Mouse (Mus musculus): ENCODE measurements around the gene Top2a.

The Top2a gene

GRCm38 (mm10) chr11:98951026-98951906, 72.7 kb downstream of the Top2a start:
- DNase-seq (ENCODE audit: inconsistent age in 2 of 2, low spot score in 1 of 2) = peak in 1 of 2 experiments; percentile 83

- DNase-seq (ENCODE audit: inconsistent age in 2 of 2, low spot score in 1 of 2) = peak in 1 of 2 experiments; percentile 46
Measured at GRCm38 (mm10) chr11:98950484-98950883, 73.5 kb downstream of the Top2a start.

- DNase-seq (ENCODE audit: inconsistent age in 2 of 2, low spot score in 1 of 2) = peak in 1 of 2 experiments; percentile 60
Measured at GRCm38 (mm10) chr11:98949958-98950460, 74.0 kb downstream of the Top2a start.

- DNase-seq (ENCODE audit: inconsistent age in 2 of 2, low spot score in 1 of 2) = peak in 1 of 2 experiments; percentile 59
Measured at GRCm38 (mm10) chr11:98949242-98949957, 74.6 kb downstream of the Top2a start.

- peak in 1 of 2 experiments; percentile 55 for DNase-seq (ENCODE audit: inconsistent age in 2 of 2, low spot score in 1 of 2)
Measured at GRCm38 (mm10) chr11:98947969-98948569, 75.9 kb downstream of the Top2a start.

GRCm38 (mm10) chr11:98945605-98945977, 78.4 kb downstream of the Top2a start:
- DNase-seq (ENCODE audit: inconsistent age in 2 of 2, low spot score in 1 of 2) = peak in 1 of 2 experiments; percentile 87

- DNase-seq (ENCODE audit: inconsistent age in 2 of 2, low spot score in 1 of 2) = peak in 1 of 2 experiments; percentile 57
Measured at GRCm38 (mm10) chr11:98944897-98945604, 78.9 kb downstream of the Top2a start.

GRCm38 (mm10) chr11:98943741-98944461, 80.1 kb downstream of the Top2a start:
- peak in 1 of 2 experiments; percentile 55 for DNase-seq (ENCODE audit: inconsistent age in 2 of 2, low spot score in 1 of 2)
